Mouse (Mus musculus) gastrocnemius, postnatal 4 days (tissue): Measurements from ENCODE around the gene Rab3d. TPM values are rescaled to one million over a fixed set of nuclear protein-coding genes. Genes with fewer than 3 reads are reported as not detected.

Source experiments
- DNase-seq, 2 experiments: peaks; one replicate each; pipeline ENCODE4 v3.0.0; 2021 to 2022; ENCODE audit warnings: low spot score in 2 of 2, mixed read lengths in 2 of 2
- total RNA-seq, 2 experiments: library from RNA; stranded (reverse); gene quantifications; 2 replicates each; pipeline ENCODE4 v1.2.3; 2021

The Rab3d gene
- total RNA-seq, 2 experiments from 2014 or later = 12.6 to 16.1 TPM

- DNase-seq = no peak
Observed at GRCm38 (mm10) chr9:21938234-21938855, 20.4 kb upstream of the Rab3d start.

- DNase-seq = no peak
Observed at GRCm38 (mm10) chr9:21937711-21938175, 19.8 kb upstream of the Rab3d start.

GRCm38 (mm10) chr9:21936692-21937570, 18.9 kb upstream of the Rab3d start, which contains the start of gene Plppr2:
Gene Plppr2, plus strand, starts transcription at chr9:21937033.
- DNase-seq = peak; percentile 93 to 96

GRCm38 (mm10) chr9:21935466-21936131, 17.6 kb upstream of the Rab3d start:
- DNase-seq = no peak

- DNase-seq = no peak
Observed at GRCm38 (mm10) chr9:21934021-21934420, 16.0 kb upstream of the Rab3d start.

- DNase-seq = no peak
Observed at GRCm38 (mm10) chr9:21932445-21933137, 14.6 kb upstream of the Rab3d start.

- DNase-seq = no peak
Observed at GRCm38 (mm10) chr9:21932006-21932405, 14.0 kb upstream of the Rab3d start.

GRCm38 (mm10) chr9:21929208-21929607, 11.2 kb upstream of the Rab3d start:
- no peak for DNase-seq

- DNase-seq = peak; percentile 70 to 89
Observed at GRCm38 (mm10) chr9:21927208-21927753, 9.3 kb upstream of the Rab3d start, which contains the start of the genes Ccdc159 and Tmem205. Gene Ccdc159, plus strand, starts transcription at chr9:21927471. Gene Tmem205, minus strand, starts transcription at chr9:21927556.

GRCm38 (mm10) chr9:21926784-21927183, 8.8 kb upstream of the Rab3d start:
- no peak for DNase-seq

- peak in 1 of 2 experiments; percentile 25 for DNase-seq
Observed at GRCm38 (mm10) chr9:21926155-21926554, 8.2 kb upstream of the Rab3d start.

- DNase-seq = no peak
Observed at GRCm38 (mm10) chr9:21925506-21925905, 7.5 kb upstream of the Rab3d start.

- no peak for DNase-seq
Observed at GRCm38 (mm10) chr9:21925034-21925433, 7.0 kb upstream of the Rab3d start.

- DNase-seq = peak in 1 of 2 experiments; percentile 84
Observed at GRCm38 (mm10) chr9:21924099-21924493, 6.1 kb upstream of the Rab3d start.

GRCm38 (mm10) chr9:21923490-21924098, 5.6 kb upstream of the Rab3d start:
- DNase-seq = no peak

GRCm38 (mm10) chr9:21923036-21923435, 5.0 kb upstream of the Rab3d start:
- DNase-seq = no peak

- DNase-seq = no peak
Observed at GRCm38 (mm10) chr9:21918692-21919384, 846 bp upstream of the Rab3d start.

GRCm38 (mm10) chr9:21917493-21918034, 428 bp downstream of the Rab3d start:
- peak in 1 of 2 experiments; percentile 48 for DNase-seq

- DNase-seq = no peak
Observed at GRCm38 (mm10) chr9:21916851-21917492, 1.0 kb downstream of the Rab3d start.
